In genomic region chr10:25406695-25407094, GRCm38 (mm10) we compare ENCODE assay signal across 24 mouse cellular contexts. TPM values are rescaled to one million over a fixed set of nuclear protein-coding genes. Genes with fewer than 3 reads are reported as not detected.
DNase-seq lines count a peak whose midpoint lies in the region; ATAC-seq lines count a peak whose summit lies in the region.
"Had no signal": no experiment of that assay in that cellular context is flagged by ENCODE, and none has a peak within 500 bp of the region (broad histone marks: within the 10 kb centered on the region; RNA-seq: fewer than 3 reads in every experiment).

No protein-coding gene starts in this region.

- H3K4me2 ChIP-seq in heart, embryonic 12.5 days: no peak overlapping the region
- H3K4me2 ChIP-seq in forebrain, embryonic 15.5 days (replicated peaks): no peak overlapping the region

- no peaks in the 10 kb centered on the region for H3K36me3 ChIP-seq in heart, embryonic 12.5 days
- no peaks in the 10 kb centered on the region for H3K36me3 ChIP-seq in forebrain, embryonic 15.5 days
- H3K36me3 ChIP-seq: G1E had no signal

- no peaks in the 10 kb centered on the region for H3K9me3 ChIP-seq in heart, embryonic 12.5 days (replicated peaks)
- H3K9me3 ChIP-seq in forebrain, embryonic 15.5 days: no peaks in the 10 kb centered on the region
- H3K9me3 ChIP-seq: G1E had no signal

- H3K4me3 ChIP-seq in heart, embryonic 12.5 days: no peak overlapping the region
- H3K4me3 ChIP-seq in forebrain, embryonic 15.5 days: no peak overlapping the region

- WGBS in heart, embryonic 12.5 days: 71% methylated on average over 5 of the region's 5 CpGs
- 85% methylated on average over 5 of the region's 5 CpGs for WGBS in forebrain, embryonic 15.5 days

- DNase-seq in frontal cortex, postnatal 10 days (ENCODE audit: low spot score in 2 of 2): no peak
- DNase-seq in heart, adult 11 months: peak; percentile 85
- DNase-seq in A20 (ENCODE audit: low read depth, low spot score): peak; percentile 70
- DNase-seq in brain, adult 2 months (ENCODE audit: low read depth, low spot score): peak; percentile 37
- no peak for DNase-seq in testis, postnatal 14 days (ENCODE audit: low spot score)
- DNase-seq: adrenal gland, adult 2 months; adrenal gland, adult 8-10 months; adrenal gland, postnatal 10 days; adrenal gland, postnatal 14 days; adrenal gland, postnatal 25 days; adrenal gland, postnatal 36 days; B cell, adult 2 months; cerebellum, adult 11 months; cerebellum, adult 11-12 months; cerebellum, adult 18-20 months; cerebellum, adult 2 months had no signal

- H3K27me3 ChIP-seq in heart, embryonic 12.5 days (replicated peaks): no peaks in the 10 kb centered on the region
- H3K27me3 ChIP-seq in forebrain, embryonic 15.5 days: no peaks in the 10 kb centered on the region
- H3K27me3 ChIP-seq: CH12.LX, Patski had no signal

- H3K4me1 ChIP-seq in heart, embryonic 12.5 days (replicated peaks): peaks cover 35% of the 10 kb centered on the region
- H3K4me1 ChIP-seq in forebrain, embryonic 15.5 days: no peaks in the 10 kb centered on the region

- peak; percentile 66; the same call in 1 of the 2 replicates for ATAC-seq in frontal cortex, adult (ENCODE audit: low TSS enrichment)
- no peak for ATAC-seq in heart, embryonic 12.5 days (ENCODE audit: insufficient number of reproducible peaks, low FRiP score)
- no peak for ATAC-seq in forebrain, embryonic 15.5 days (replicated peaks)
- ATAC-seq: activated CD4-positive, CD25-positive, alpha-beta regulatory T cell, adult 4 months; CD4-positive, CD25-positive, alpha-beta regulatory T cell, adult 4 months; Patski had no signal

- H3K27ac ChIP-seq in heart, embryonic 12.5 days (ENCODE audit: poor library complexity, severe bottlenecking): no peak overlapping the region
- no peak overlapping the region for H3K27ac ChIP-seq in forebrain, embryonic 15.5 days (replicated peaks)

- H3K9ac ChIP-seq in heart, embryonic 12.5 days: no peak overlapping the region
- no peak overlapping the region for H3K9ac ChIP-seq in forebrain, embryonic 15.5 days (replicated peaks)

RNA-seq across cellular contexts. Expression of gene Epb41l2, which starts 47.1 kb away (rescaled TPM):
- polyA plus RNA-seq in heart, embryonic 12.5 days (2016; fragmentation: Nextera tagmentation; extraction: Ambion mirVana): 61.4 and 64.3 TPM in 2 replicates
- polyA plus RNA-seq in forebrain, embryonic 15.5 days (2015; fragmentation: Nextera tagmentation; extraction: Ambion mirVana): 20.7 and 21.8 TPM in 2 replicates
- polyA plus RNA-seq: G1E had no signal

Comparison
In these comparisons a context has a peak if more than half of its experiments do, and no peak if none do; other contexts are left out.
1. DNase-seq: peak in heart, adult 11 months (single experiment), A20 (single experiment) and brain, adult 2 months (single experiment); none in frontal cortex, postnatal 10 days (0 of 2) and testis, postnatal 14 days (single experiment).